Mouse (Mus musculus): ENCODE measurements around the gene Pcgf2. TPM values are rescaled to one million over a fixed set of nuclear protein-coding genes. Genes with fewer than 3 reads are reported as not detected.

The Pcgf2 gene
- polyA plus RNA-seq, 1 experiment from 2014 or later = 1.4 TPM

- Histone ChIP-seq H3K4me2 (no peak overlapping the region), H3K9ac (no peak overlapping the region), H3K36me3 (replicated peaks) (no peaks in the 10 kb centered on the region), H3K27ac (replicated peaks) (no peak overlapping the region), H3K4me3 (replicated peaks) (no peak overlapping the region), H3K4me1 (replicated peaks) (peaks cover 39% of the 10 kb centered on the region), H3K27me3 (peaks cover 31% of the 10 kb centered on the region), H3K9me3 (replicated peaks) (no peaks in the 10 kb centered on the region)
- 65% methylated on average over 4 of the region's 4 CpGs for WGBS (ENCODE audit: insufficient replicate concordance)
- ATAC-seq (ENCODE audit: insufficient read depth) = no peak
Observed at GRCm38 (mm10) chr11:97694435-97694834, 5.9 kb downstream of the Pcgf2 start.

- ATAC-seq (ENCODE audit: insufficient read depth) = no peak
- WGBS (ENCODE audit: insufficient replicate concordance) = 22% methylated on average over 10 of the region's 10 CpGs
- H3K27ac ChIP-seq (replicated peaks) = no peak overlapping the region
Observed at GRCm38 (mm10) chr11:97689861-97690260, 10.4 kb downstream of the Pcgf2 start.

GRCm38 (mm10) chr11:97687061-97687460 lies 13.2 kb downstream of the Pcgf2 start:
- Histone ChIP-seq H3K9me3 (replicated peaks) (no peaks in the 10 kb centered on the region), H3K9ac (no peak overlapping the region), H3K4me1 (replicated peaks) (peaks cover 22% of the 10 kb centered on the region), H3K4me2 (no peak overlapping the region; the same call in 1 of the 2 replicates), H3K27ac (replicated peaks) (no peak overlapping the region), H3K36me3 (replicated peaks) (no peaks in the 10 kb centered on the region), H3K4me3 (replicated peaks) (no peak overlapping the region), H3K27me3 (peaks cover 31% of the 10 kb centered on the region)
- WGBS (ENCODE audit: insufficient replicate concordance) = 80% methylated on average over 3 of the region's 3 CpGs
- ATAC-seq (ENCODE audit: insufficient read depth) = no peak

More at GRCm38 (mm10) chr11:97689861-97690260, 10.4 kb downstream of the Pcgf2 start:
- no peak overlapping the region for H3K4me2 ChIP-seq
- peaks cover 23% of the 10 kb centered on the region for H3K27me3 ChIP-seq
- H3K4me1 ChIP-seq (replicated peaks) = peaks cover 25% of the 10 kb centered on the region
- H3K36me3 ChIP-seq (replicated peaks) = no peaks in the 10 kb centered on the region
- no peak overlapping the region for H3K4me3 ChIP-seq (replicated peaks)
- H3K9me3 ChIP-seq (replicated peaks) = no peaks in the 10 kb centered on the region
- no peak overlapping the region for H3K9ac ChIP-seq

- Histone ChIP-seq H3K9ac (no peak overlapping the region), H3K27ac (replicated peaks) (no peak overlapping the region), H3K9me3 (replicated peaks) (no peaks in the 10 kb centered on the region), H3K27me3 (peaks cover 31% of the 10 kb centered on the region), H3K4me1 (replicated peaks) (peaks cover 22% of the 10 kb centered on the region), H3K36me3 (replicated peaks) (no peaks in the 10 kb centered on the region), H3K4me3 (replicated peaks) (peak overlapping the region; percentile 40; the same call in 1 of the 2 replicates), H3K4me2 (peak overlapping the region; percentile 61)
- 55% methylated on average over 11 of the region's 11 CpGs for WGBS (ENCODE audit: insufficient replicate concordance)
- ATAC-seq (ENCODE audit: insufficient read depth) = no peak
Observed at GRCm38 (mm10) chr11:97686322-97686908, 13.9 kb downstream of the Pcgf2 start.

GRCm38 (mm10) chr11:97685613-97686321 lies 14.5 kb downstream of the Pcgf2 start, which contains the start of gene Cisd3:
Gene Cisd3, plus strand, starts transcription at chr11:97685826.
- Histone ChIP-seq H3K9me3 (replicated peaks) (no peaks in the 10 kb centered on the region), H3K4me3 (replicated peaks) (peak within 1 kb of the TSS; percentile 40), H3K36me3 (replicated peaks) (no peaks in the 10 kb centered on the region), H3K4me1 (replicated peaks) (peaks cover 22% of the 10 kb centered on the region), H3K27me3 (peaks cover 31% of the 10 kb centered on the region), H3K27ac (replicated peaks) (no peak within 1 kb of the TSS), H3K4me2 (peak within 1 kb of the TSS; percentile 61), H3K9ac (no peak within 1 kb of the TSS)
- under 1% methylated on average over 43 of the region's 43 CpGs for WGBS (ENCODE audit: insufficient replicate concordance)
- peak; percentile 85 for ATAC-seq (ENCODE audit: insufficient read depth)

GRCm38 (mm10) chr11:97684766-97685165 lies 15.5 kb downstream of the Pcgf2 start:
- Histone ChIP-seq H3K4me3 (replicated peaks) (no peak overlapping the region), H3K4me2 (no peak overlapping the region), H3K9me3 (replicated peaks) (no peaks in the 10 kb centered on the region), H3K36me3 (replicated peaks) (peaks cover 3% of the 10 kb centered on the region; the same call in 1 of the 2 replicates), H3K9ac (no peak overlapping the region), H3K27ac (replicated peaks) (no peak overlapping the region), H3K4me1 (replicated peaks) (peaks cover 22% of the 10 kb centered on the region), H3K27me3 (peaks cover 31% of the 10 kb centered on the region)
- WGBS (ENCODE audit: insufficient replicate concordance) = 37% methylated on average over 7 of the region's 7 CpGs
- no peak for ATAC-seq (ENCODE audit: insufficient read depth)

- H3K4me2 ChIP-seq = no peak overlapping the region
- H3K27ac ChIP-seq (replicated peaks) = no peak overlapping the region
- WGBS (ENCODE audit: insufficient replicate concordance) = 43% methylated on average over 6 of the region's 6 CpGs
- no peak overlapping the region for H3K9ac ChIP-seq
- ATAC-seq (ENCODE audit: insufficient read depth) = no peak
- peaks cover 22% of the 10 kb centered on the region for H3K4me1 ChIP-seq (replicated peaks)
- no peaks in the 10 kb centered on the region for H3K9me3 ChIP-seq (replicated peaks)
- H3K27me3 ChIP-seq = peaks cover 31% of the 10 kb centered on the region
- H3K36me3 ChIP-seq (replicated peaks) = peaks cover 3% of the 10 kb centered on the region; the same call in 1 of the 2 replicates
- H3K4me3 ChIP-seq (replicated peaks) = no peak overlapping the region
Observed at GRCm38 (mm10) chr11:97684063-97684680, 16.1 kb downstream of the Pcgf2 start.

GRCm38 (mm10) chr11:97682504-97683055 lies 17.7 kb downstream of the Pcgf2 start:
- ATAC-seq (ENCODE audit: insufficient read depth) = no peak
- WGBS (ENCODE audit: insufficient replicate concordance) = 64% methylated on average over 6 of the region's 6 CpGs
- Histone ChIP-seq H3K36me3 (replicated peaks) (peaks cover 3% of the 10 kb centered on the region; the same call in 1 of the 2 replicates), H3K9ac (no peak overlapping the region), H3K4me2 (no peak overlapping the region), H3K4me1 (replicated peaks) (peaks cover 22% of the 10 kb centered on the region), H3K27me3 (peaks cover 31% of the 10 kb centered on the region), H3K27ac (replicated peaks) (no peak overlapping the region), H3K9me3 (replicated peaks) (no peaks in the 10 kb centered on the region), H3K4me3 (replicated peaks) (no peak overlapping the region)

- WGBS (ENCODE audit: insufficient replicate concordance) = 73% methylated on average over 12 of the region's 12 CpGs
- no peak for ATAC-seq (ENCODE audit: insufficient read depth)
- Histone ChIP-seq H3K9ac (no peak overlapping the region), H3K27me3 (peaks cover 14% of the 10 kb centered on the region), H3K4me2 (no peak overlapping the region), H3K4me3 (replicated peaks) (no peak overlapping the region), H3K4me1 (replicated peaks) (peaks cover 11% of the 10 kb centered on the region), H3K36me3 (replicated peaks) (peaks cover 3% of the 10 kb centered on the region; the same call in 1 of the 2 replicates), H3K9me3 (replicated peaks) (no peaks in the 10 kb centered on the region), H3K27ac (replicated peaks) (no peak overlapping the region)
Observed at GRCm38 (mm10) chr11:97680430-97680829, 19.9 kb downstream of the Pcgf2 start.

- Histone ChIP-seq H3K27ac (replicated peaks) (no peak overlapping the region), H3K4me1 (replicated peaks) (no peaks in the 10 kb centered on the region), H3K4me2 (no peak overlapping the region), H3K9ac (no peak overlapping the region), H3K36me3 (replicated peaks) (peaks cover 9% of the 10 kb centered on the region; the same call in 1 of the 2 replicates), H3K9me3 (replicated peaks) (no peaks in the 10 kb centered on the region), H3K4me3 (replicated peaks) (no peak overlapping the region), H3K27me3 (no peaks in the 10 kb centered on the region)
- WGBS (ENCODE audit: insufficient replicate concordance) = 74% methylated on average over 15 of the region's 15 CpGs
- no peak for ATAC-seq (ENCODE audit: insufficient read depth)
Observed at GRCm38 (mm10) chr11:97678301-97678700, 22.0 kb downstream of the Pcgf2 start.

- WGBS (ENCODE audit: insufficient replicate concordance) = 69% methylated on average over 8 of the region's 8 CpGs
- Histone ChIP-seq H3K27ac (replicated peaks) (no peak overlapping the region), H3K9ac (no peak overlapping the region), H3K4me2 (no peak overlapping the region), H3K9me3 (replicated peaks) (no peaks in the 10 kb centered on the region), H3K4me1 (replicated peaks) (no peaks in the 10 kb centered on the region), H3K27me3 (no peaks in the 10 kb centered on the region), H3K36me3 (replicated peaks) (peaks cover 9% of the 10 kb centered on the region; the same call in 1 of the 2 replicates), H3K4me3 (replicated peaks) (no peak overlapping the region)
- no peak for ATAC-seq (ENCODE audit: insufficient read depth)
Observed at GRCm38 (mm10) chr11:97677842-97678241, 22.5 kb downstream of the Pcgf2 start.

Measured in liver, embryonic 15.5 days (tissue).